Mouse (Mus musculus): Measurements from ENCODE around the gene Olfr871. TPM values are rescaled to one million over a fixed set of nuclear protein-coding genes. Genes with fewer than 3 reads are reported as not detected.
"Not testable (repeated sequence)": the region's sequence is repeated elsewhere in the genome, so short reads cannot be mapped to it uniquely, and the experiment has no call there.

Olfr871 gene
- total RNA-seq (2012; rRNA removed): not detected in 2 replicates

GRCm38 (mm10) chr9:20211907-20212306 is at the start of gene Olfr871:
Gene Olfr871, plus strand, starts transcription at chr9:20212207.
- DNase-seq (ENCODE audit: low read depth, low spot score): no peak
- TF ChIP-seq MAFK (IDR thresholded peaks at IDR 0.05; ENCODE audit: insufficient read depth, low read depth, low read length) (no peak), CHD2 (IDR thresholded peaks at IDR 0.05; ENCODE audit: low read depth, low read length) (no peak), HCFC1 (IDR thresholded peaks at IDR 0.05; ENCODE audit: borderline replicate concordance, insufficient read depth, low read length) (no peak), ZC3H11A (IDR thresholded peaks at IDR 0.05; ENCODE audit: borderline replicate concordance, low read depth, low read length) (no peak), ZNF384 (IDR thresholded peaks at IDR 0.05; ENCODE audit: low read depth, low read length) (no peak)
- Histone ChIP-seq H3K9ac (ENCODE audit: insufficient read depth, low read depth, low read length, poor library complexity, severe bottlenecking) (no peak within 1 kb of the TSS), H3K4me3 (ENCODE audit: insufficient read depth in 1 of 2, low read depth in 1 of 2, low read length in 2 of 2, poor library complexity in 1 of 2, severe bottlenecking in 1 of 2) (no peak within 1 kb of the TSS), H3K27ac (ENCODE audit: insufficient read depth, low read depth, low read length, poor library complexity, severe bottlenecking) (no peak within 1 kb of the TSS), H3K9me3 (ENCODE audit: control insufficient read depth, insufficient read depth, low read depth, low read length) (no peaks in the 10 kb centered on the region), H3K4me1 (ENCODE audit: control insufficient read depth in 2 of 2, insufficient read depth in 2 of 2, low read length in 2 of 2, poor library complexity in 1 of 2) (no peaks in the 10 kb centered on the region), H3K36me3 (ENCODE audit: control insufficient read depth, insufficient read depth, low read length, poor library complexity, severe bottlenecking) (no peaks in the 10 kb centered on the region)
- in situ Hi-C loops (cut with MboI; ENCODE audit: low sequenced_read_pairs in 2 of 2, unreplicated experiment in 2 of 2): no loop called here

DNA sequence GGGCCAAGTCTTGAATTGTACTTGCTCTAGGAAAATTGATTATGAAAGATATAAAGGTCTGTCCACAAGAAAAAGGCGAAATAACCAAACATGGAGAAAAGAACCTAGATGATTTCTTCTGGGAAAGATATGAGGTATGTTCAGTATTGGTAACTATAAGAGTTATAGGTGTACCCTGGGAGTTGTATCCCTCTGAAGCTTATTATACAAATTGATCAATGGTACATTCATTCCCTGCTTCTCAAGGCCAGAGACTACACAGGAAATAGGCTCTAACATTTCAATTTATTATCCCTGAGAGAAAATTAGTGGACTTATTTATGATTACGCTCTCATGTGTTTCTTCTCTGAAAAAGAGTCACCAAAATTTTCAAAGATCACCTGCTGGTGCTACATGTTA is 38.0 kb upstream of the Olfr871 start, which contains the start of gene Olfr870:
Olfr870 (minus strand) TSS at position 101 of the 400 bp plus-strand sequence.
- H3K27ac ChIP-seq (ENCODE audit: insufficient read depth, low read depth, low read length, poor library complexity, severe bottlenecking): no peak within 1 kb of the TSS
- no peak for DNase-seq (ENCODE audit: low read depth, low spot score)
- H3K9me3 ChIP-seq (ENCODE audit: control insufficient read depth, insufficient read depth, low read depth, low read length): no peaks in the 10 kb centered on the region; the same call in 1 of the 2 replicates
- no peaks in the 10 kb centered on the region for H3K4me1 ChIP-seq (ENCODE audit: control insufficient read depth in 2 of 2, insufficient read depth in 2 of 2, low read length in 2 of 2, poor library complexity in 1 of 2)
- no peak within 1 kb of the TSS for H3K4me3 ChIP-seq (ENCODE audit: insufficient read depth in 1 of 2, low read depth in 1 of 2, low read length in 2 of 2, poor library complexity in 1 of 2, severe bottlenecking in 1 of 2)
- TF ChIP-seq ZNF384 (IDR thresholded peaks at IDR 0.05; ENCODE audit: low read depth, low read length) (no peak), ZC3H11A (IDR thresholded peaks at IDR 0.05; ENCODE audit: borderline replicate concordance, low read depth, low read length) (no peak), MAFK (IDR thresholded peaks at IDR 0.05; ENCODE audit: insufficient read depth, low read depth, low read length) (no peak), HCFC1 (IDR thresholded peaks at IDR 0.05; ENCODE audit: borderline replicate concordance, insufficient read depth, low read length) (no peak), CHD2 (IDR thresholded peaks at IDR 0.05; ENCODE audit: low read depth, low read length) (no peak)
- H3K36me3 ChIP-seq (ENCODE audit: control insufficient read depth, insufficient read depth, low read length, poor library complexity, severe bottlenecking): no peaks in the 10 kb centered on the region
- no peak within 1 kb of the TSS for H3K9ac ChIP-seq (ENCODE audit: insufficient read depth, low read depth, low read length, poor library complexity, severe bottlenecking)
- in situ Hi-C loops (cut with MboI; ENCODE audit: low sequenced_read_pairs in 2 of 2, unreplicated experiment in 2 of 2): no loop called here

- Histone ChIP-seq H3K4me3 (ENCODE audit: insufficient read depth in 1 of 2, low read depth in 1 of 2, low read length in 2 of 2, poor library complexity in 1 of 2, severe bottlenecking in 1 of 2) (no peak overlapping the region), H3K9me3 (ENCODE audit: control insufficient read depth, insufficient read depth, low read depth, low read length) (peaks cover 1% of the 10 kb centered on the region; the same call in 1 of the 2 replicates), H3K27ac (ENCODE audit: insufficient read depth, low read depth, low read length, poor library complexity, severe bottlenecking) (no peak overlapping the region), H3K4me1 (ENCODE audit: control insufficient read depth in 2 of 2, insufficient read depth in 2 of 2, low read length in 2 of 2, poor library complexity in 1 of 2) (no peaks in the 10 kb centered on the region), H3K9ac (ENCODE audit: insufficient read depth, low read depth, low read length, poor library complexity, severe bottlenecking) (no peak overlapping the region), H3K36me3 (ENCODE audit: control insufficient read depth, insufficient read depth, low read length, poor library complexity, severe bottlenecking) (no peaks in the 10 kb centered on the region)
- in situ Hi-C loops (cut with MboI; ENCODE audit: low sequenced_read_pairs in 2 of 2, unreplicated experiment in 2 of 2): no loop called here
- TF ChIP-seq MAFK (IDR thresholded peaks at IDR 0.05; ENCODE audit: insufficient read depth, low read depth, low read length) (no peak), ZC3H11A (IDR thresholded peaks at IDR 0.05; ENCODE audit: borderline replicate concordance, low read depth, low read length) (no peak), HCFC1 (IDR thresholded peaks at IDR 0.05; ENCODE audit: borderline replicate concordance, insufficient read depth, low read length) (no peak), CHD2 (IDR thresholded peaks at IDR 0.05; ENCODE audit: low read depth, low read length) (no peak), ZNF384 (IDR thresholded peaks at IDR 0.05; ENCODE audit: low read depth, low read length) (no peak)
- no peak for DNase-seq (ENCODE audit: low read depth, low spot score)
These were observed 32.5 kb upstream of the Olfr871 start for GRCm38 (mm10) chr9:20179463-20179862.

DNA sequence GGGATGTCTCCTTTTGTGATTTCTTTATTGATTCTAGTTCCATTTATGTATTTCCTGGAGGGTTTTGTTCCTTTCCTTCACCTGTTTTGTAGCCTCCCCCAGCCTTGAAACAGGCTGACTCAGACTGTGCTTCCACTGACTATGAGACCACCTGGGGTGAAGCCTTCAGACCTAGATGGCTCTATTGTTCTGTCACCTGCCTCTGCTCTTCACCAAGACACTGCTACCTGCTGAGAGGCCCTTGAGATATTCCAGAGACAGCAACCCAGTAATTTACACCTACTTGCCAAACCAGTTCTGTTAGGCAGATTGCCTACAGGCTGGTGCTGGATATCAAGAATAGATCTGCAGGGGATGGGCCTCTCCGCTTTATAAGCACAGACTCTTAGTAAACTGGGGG is 9.9 kb upstream of the Olfr871 start:
- H3K9me3 ChIP-seq (ENCODE audit: control insufficient read depth, insufficient read depth, low read depth, low read length): peaks cover 3% of the 10 kb centered on the region
- in situ Hi-C loops (cut with MboI; ENCODE audit: low sequenced_read_pairs in 2 of 2, unreplicated experiment in 2 of 2): no loop called here
- H3K4me1 ChIP-seq (ENCODE audit: control insufficient read depth in 2 of 2, insufficient read depth in 2 of 2, low read length in 2 of 2, poor library complexity in 1 of 2): no peaks in the 10 kb centered on the region
- H3K27ac ChIP-seq (ENCODE audit: insufficient read depth, low read depth, low read length, poor library complexity, severe bottlenecking): no peak overlapping the region
- H3K36me3 ChIP-seq (ENCODE audit: control insufficient read depth, insufficient read depth, low read length, poor library complexity, severe bottlenecking): no peaks in the 10 kb centered on the region
- DNase-seq (ENCODE audit: low read depth, low spot score): peak; percentile 31
- H3K9ac ChIP-seq (ENCODE audit: insufficient read depth, low read depth, low read length, poor library complexity, severe bottlenecking): no peak overlapping the region
- TF ChIP-seq ZNF384 (IDR thresholded peaks at IDR 0.05; ENCODE audit: low read depth, low read length): no peak
- no peak for TF ChIP-seq HCFC1 (IDR thresholded peaks at IDR 0.05; ENCODE audit: borderline replicate concordance, insufficient read depth, low read length)
- no peak for TF ChIP-seq MAFK (IDR thresholded peaks at IDR 0.05; ENCODE audit: insufficient read depth, low read depth, low read length)
- H3K4me3 ChIP-seq (ENCODE audit: insufficient read depth in 1 of 2, low read depth in 1 of 2, low read length in 2 of 2, poor library complexity in 1 of 2, severe bottlenecking in 1 of 2): no peak overlapping the region

DNA sequence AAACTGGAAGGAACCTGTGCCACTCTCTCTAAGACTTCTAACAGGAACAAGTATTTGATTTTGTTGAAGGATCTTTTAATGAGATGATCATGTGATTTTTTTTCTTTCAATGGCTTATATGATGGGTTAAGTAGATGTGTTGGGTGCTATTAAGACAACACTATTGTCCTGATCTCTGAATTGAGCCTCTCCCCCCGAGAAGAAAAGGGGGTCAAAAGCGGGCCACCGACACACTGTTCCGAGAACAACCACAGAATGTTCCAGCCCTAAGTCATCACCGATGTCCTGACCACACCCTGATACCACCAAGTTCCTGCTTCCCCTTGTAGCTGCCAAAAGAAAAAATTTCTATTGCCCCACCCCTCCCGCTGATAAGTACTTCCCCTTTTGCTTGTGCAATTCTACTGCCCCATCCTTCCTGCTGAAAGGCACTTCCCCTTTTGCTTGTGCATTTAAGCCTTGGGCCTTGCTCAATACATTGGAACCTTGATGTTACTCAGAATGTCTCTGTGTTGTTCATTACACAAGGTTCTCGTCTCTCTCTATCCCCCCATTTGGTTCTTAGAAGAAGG is 8.5 kb upstream of the Olfr871 start:
- H3K4me3 ChIP-seq (ENCODE audit: insufficient read depth in 1 of 2, low read depth in 1 of 2, low read length in 2 of 2, poor library complexity in 1 of 2, severe bottlenecking in 1 of 2); H3K9ac ChIP-seq (ENCODE audit: insufficient read depth, low read depth, low read length, poor library complexity, severe bottlenecking); H3K27ac ChIP-seq (ENCODE audit: insufficient read depth, low read depth, low read length, poor library complexity, severe bottlenecking); DNase-seq (ENCODE audit: low read depth, low spot score); in situ Hi-C loops (cut with MboI; ENCODE audit: low sequenced_read_pairs in 2 of 2, unreplicated experiment in 2 of 2); H3K4me1 ChIP-seq (ENCODE audit: control insufficient read depth in 2 of 2, insufficient read depth in 2 of 2, low read length in 2 of 2, poor library complexity in 1 of 2); H3K9me3 ChIP-seq (ENCODE audit: control insufficient read depth, insufficient read depth, low read depth, low read length); H3K36me3 ChIP-seq (ENCODE audit: control insufficient read depth, insufficient read depth, low read length, poor library complexity, severe bottlenecking): not testable (repeated sequence)
